Mouse (Mus musculus) myocyte (in vitro differentiated cells): ENCODE results near the gene Gm4881.
A peak's percentile ranks its signal among the peaks of the same experiment; 100 is the strongest.

Source experiments
- CEBPB ChIP-seq: IDR thresholded peaks from 2 replicates; pipeline ENCODE4 v1.6.1; 2011; ENCODE audit warnings: mild to moderate bottlenecking, moderate library complexity; ENCODE audit not compliant: poor library complexity, insufficient read depth, severe bottlenecking
- MYOG ChIP-seq, 3 experiments: IDR thresholded peaks; one replicate each; pipeline ENCODE4 v1.6.1; 2011; ENCODE audit warnings: control low read depth in 2 of 3, low read depth in 2 of 3, mild to moderate bottlenecking in 2 of 3; ENCODE audit not compliant: insufficient read length in 2 of 3, control insufficient read depth in 1 of 3, insufficient read depth in 1 of 3
- POLR2A ChIP-seq: IDR thresholded peaks from one replicate; pipeline ENCODE4 v1.6.1; 2011; ENCODE audit warnings: low read depth, mild to moderate bottlenecking, control low read depth, moderate library complexity; ENCODE audit not compliant: insufficient read length
- POLR2AphosphoS2 ChIP-seq: IDR thresholded peaks from one replicate; pipeline ENCODE4 v1.6.1; 2011; ENCODE audit warnings: low read depth, control low read depth; ENCODE audit not compliant: insufficient read length
- REST ChIP-seq: IDR thresholded peaks from one replicate; pipeline ENCODE4 v1.6.1; 2011; ENCODE audit warnings: mild to moderate bottlenecking, control low read depth, moderate library complexity; ENCODE audit not compliant: insufficient read depth, insufficient read length
- TCF12 ChIP-seq: IDR thresholded peaks from one replicate; pipeline ENCODE4 v1.6.1; 2011; ENCODE audit warnings: mild to moderate bottlenecking, control low read depth; ENCODE audit not compliant: poor library complexity, insufficient read depth, severe bottlenecking
- USF1 ChIP-seq: IDR thresholded peaks from one replicate; pipeline ENCODE4 v1.6.1; 2011; ENCODE audit warnings: low read depth, mild to moderate bottlenecking, control low read depth, moderate library complexity

DNA sequence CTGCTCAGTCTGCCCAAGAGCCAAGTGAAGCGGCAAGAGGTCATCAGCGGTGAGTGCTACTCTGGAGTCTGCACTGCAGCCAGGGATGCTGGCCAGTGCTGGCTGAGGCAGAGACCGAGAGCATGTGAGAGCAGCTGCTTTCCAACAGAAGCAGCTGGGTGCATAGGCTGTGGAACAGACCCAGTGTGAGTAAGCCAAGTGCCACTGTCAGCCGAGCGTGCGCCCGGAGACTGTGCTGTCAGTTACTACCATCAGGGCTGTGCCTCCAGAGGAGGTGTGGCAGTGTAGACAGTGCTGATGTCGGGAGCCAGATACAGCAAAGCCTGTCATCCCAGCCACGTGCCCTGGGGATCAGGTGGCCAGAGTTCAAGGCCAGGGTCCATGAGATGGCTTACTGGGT lies 24.6 kb downstream of the Gm4881 start:
- TF ChIP-seq POLR2A (no peak), MYOG (IDR thresholded peaks at IDR 0.05; ENCODE audit: control insufficient read depth in 1 of 3, insufficient read depth in 1 of 3, insufficient read length in 2 of 3, low read depth in 2 of 3) (peak in 1 of 3 experiments; percentile 26), TCF12 (no peak), CEBPB (no peak), REST (no peak), USF1 (no peak), POLR2AphosphoS2 (no peak)
